Mouse (Mus musculus) stomach, embryonic 15.5 days (tissue): Measurements from ENCODE around the gene Dynlt1f. TPM values are rescaled to one million over a fixed set of nuclear protein-coding genes. Genes with fewer than 3 reads are reported as not detected.
"Not testable (repeated sequence)": the region's sequence is repeated elsewhere in the genome, so short reads cannot be mapped to it uniquely, and the experiment has no call there.

ENCODE experiments used
- ATAC-seq: fragments of 200-750 bp; cut with Nextera tagmentation; 2 replicates; pipeline ENCODE4 v1.8.0; 2017; ENCODE audit warnings: low read depth, moderate number of reproducible peaks, moderate TSS enrichment; ENCODE audit not compliant: insufficient read depth, low FRiP score
- H3K27ac ChIP-seq: fragments of 300-500 bp; sonication (generic); 2 replicates; pipeline ENCODE4 v1.5.1; 2015; ENCODE audit warnings: mild to moderate bottlenecking, inconsistent platforms
- H3K27me3 ChIP-seq: fragments of 300-500 bp; sonication (generic); replicated peaks from 2 replicates; pipeline ENCODE4 v1.6.1; 2015; ENCODE audit warnings: inconsistent platforms
- H3K36me3 ChIP-seq: fragments of 300-500 bp; sonication (generic); 2 replicates; pipeline ENCODE4 v1.6.1; 2015; ENCODE audit warnings: inconsistent platforms
- H3K4me1 ChIP-seq: fragments of 300-500 bp; sonication (generic); 2 replicates; pipeline ENCODE4 v1.6.1; 2015; ENCODE audit warnings: inconsistent platforms
- H3K4me2 ChIP-seq: fragments of 300-500 bp; sonication (generic); 2 replicates; pipeline ENCODE4 v1.6.1; 2015; ENCODE audit warnings: mild to moderate bottlenecking, inconsistent platforms
- H3K4me3 ChIP-seq: fragments of 300-500 bp; sonication (generic); replicated peaks from 2 replicates; pipeline ENCODE4 v1.5.1; 2015; ENCODE audit warnings: inconsistent platforms
- H3K9ac ChIP-seq: fragments of 300-500 bp; sonication (generic); 2 replicates; pipeline ENCODE4 v1.6.1; 2015; ENCODE audit warnings: inconsistent platforms
- H3K9me3 ChIP-seq: fragments of 300-500 bp; sonication (generic); 2 replicates; pipeline ENCODE4 v1.6.1; 2016; ENCODE audit warnings: inconsistent platforms
- WGBS: fragments of 180-500 bp; shearing (Covaris S2); methylation state at CpG from one replicate; pipeline ENCODE4 v1.1.7; 2015; 5-methylcytosine and 5-hydroxymethylcytosine counted together
- polyA plus RNA-seq: library from polyadenylated mRNA; unstranded; fragments of >200 nt; fragmentation: Nextera tagmentation; extraction: Ambion mirVana; gene quantifications from 2 replicates; pipeline ENCODE4 v1.2.1, GENCODE M21; 2015

Dynlt1f gene
- polyA plus RNA-seq, 1 experiment from 2014 or later = 226 TPM

DNA sequence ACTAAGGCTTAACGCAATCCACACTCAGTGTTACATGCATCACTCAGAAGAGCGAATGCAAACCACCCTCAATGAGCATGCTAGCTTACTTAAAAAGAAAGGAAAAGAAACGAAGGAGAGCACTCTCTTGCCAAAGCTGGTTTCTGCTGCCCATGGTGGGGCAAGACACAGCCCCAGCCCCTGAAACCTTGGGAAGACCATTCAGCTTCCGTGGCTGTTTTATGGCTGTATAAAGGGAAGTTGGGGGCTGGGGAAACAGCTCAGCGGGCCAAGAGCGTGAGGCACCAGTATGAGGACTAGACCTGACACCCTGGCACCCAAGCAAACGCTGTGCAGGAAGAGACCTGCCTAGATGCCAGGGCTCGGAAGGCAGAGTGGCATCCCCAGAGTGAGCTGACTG, 17.3 kb downstream of the Dynlt1f start:
- H3K9ac ChIP-seq, H3K4me1 ChIP-seq, H3K4me3 ChIP-seq, H3K36me3 ChIP-seq, H3K9me3 ChIP-seq, H3K27ac ChIP-seq, H3K4me2 ChIP-seq, ATAC-seq, H3K27me3 ChIP-seq: not testable (repeated sequence)
- 88% methylated on average over 8 of the region's 8 CpGs for WGBS

DNA sequence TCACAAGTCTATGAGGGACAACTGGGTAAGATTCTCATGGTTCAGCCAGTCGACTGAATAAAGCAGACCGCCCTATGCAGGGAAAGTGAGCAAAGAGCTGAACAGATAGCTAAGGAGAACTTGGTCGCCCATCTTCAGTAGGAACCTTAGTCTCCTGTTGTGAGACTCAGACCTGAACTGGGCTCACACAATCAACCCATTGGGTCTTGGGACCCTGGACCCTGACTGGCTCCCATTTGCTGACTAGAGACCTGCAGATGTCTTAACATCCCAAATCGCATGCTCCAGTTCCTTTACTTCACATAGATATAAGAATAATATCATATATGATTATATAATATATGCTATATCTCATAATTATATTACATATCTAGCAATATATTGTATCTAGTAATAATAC, 18.3 kb downstream of the Dynlt1f start:
- not testable (repeated sequence) for ATAC-seq, H3K4me1 ChIP-seq, H3K27ac ChIP-seq, H3K4me3 ChIP-seq, H3K27me3 ChIP-seq, H3K9me3 ChIP-seq, H3K4me2 ChIP-seq, H3K9ac ChIP-seq, H3K36me3 ChIP-seq
- WGBS = 94% methylated on average over 4 of the region's 4 CpGs

DNA sequence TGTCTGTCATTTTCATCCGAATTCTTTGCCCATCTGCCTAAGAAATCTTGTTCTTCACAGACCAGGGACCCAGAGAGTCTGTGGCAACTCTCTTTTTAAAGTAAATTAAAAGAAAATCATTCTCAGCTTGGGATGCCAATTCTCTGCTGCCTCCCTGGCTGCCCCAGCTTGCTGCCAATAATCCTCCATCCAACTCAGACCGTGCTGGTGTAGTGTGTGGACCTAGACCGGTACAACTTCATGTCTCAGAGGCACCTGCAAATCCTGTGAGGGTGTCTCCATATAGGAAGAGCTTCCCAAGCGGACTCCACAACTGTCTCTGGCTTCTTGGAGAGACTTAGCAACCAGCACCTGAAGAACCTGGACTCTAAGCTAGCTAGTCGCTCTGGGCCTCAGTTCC, 18.8 kb downstream of the Dynlt1f start:
- Histone ChIP-seq H3K27me3 (no peaks in the 10 kb centered on the region), H3K4me2 (no peak overlapping the region), H3K4me3 (no peak overlapping the region), H3K36me3 (no peaks in the 10 kb centered on the region), H3K4me1 (no peaks in the 10 kb centered on the region), H3K27ac (no peak overlapping the region), H3K9ac (no peak overlapping the region), H3K9me3 (no peaks in the 10 kb centered on the region)
- 76% methylated on average over 5 of the region's 5 CpGs for WGBS
- no peak for ATAC-seq

DNA sequence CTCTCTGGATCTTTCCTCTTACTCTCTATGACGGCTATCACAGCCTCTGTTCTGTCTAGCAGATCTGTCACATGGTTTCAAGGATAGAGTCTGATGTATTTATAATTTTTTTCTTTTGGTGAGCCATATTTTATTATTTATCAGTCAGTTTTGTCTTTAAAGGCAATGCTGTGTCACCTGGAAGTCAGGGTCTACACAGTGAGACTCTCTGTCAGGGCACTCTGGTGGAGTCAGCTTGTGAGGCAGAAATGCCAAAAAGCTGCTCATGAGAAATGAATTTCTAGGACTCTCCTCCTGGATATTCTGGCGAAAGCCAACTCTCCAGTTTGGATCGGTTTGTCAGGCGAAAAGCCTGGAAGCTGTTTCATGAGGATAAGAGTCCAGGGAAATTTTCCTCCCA, 19.9 kb downstream of the Dynlt1f start:
- H3K9ac ChIP-seq, H3K27ac ChIP-seq, H3K36me3 ChIP-seq, H3K27me3 ChIP-seq, H3K4me1 ChIP-seq, ATAC-seq, H3K4me2 ChIP-seq, H3K4me3 ChIP-seq, H3K9me3 ChIP-seq: not testable (repeated sequence)
- WGBS = 83% methylated on average over 1 of the region's 4 CpGs

DNA sequence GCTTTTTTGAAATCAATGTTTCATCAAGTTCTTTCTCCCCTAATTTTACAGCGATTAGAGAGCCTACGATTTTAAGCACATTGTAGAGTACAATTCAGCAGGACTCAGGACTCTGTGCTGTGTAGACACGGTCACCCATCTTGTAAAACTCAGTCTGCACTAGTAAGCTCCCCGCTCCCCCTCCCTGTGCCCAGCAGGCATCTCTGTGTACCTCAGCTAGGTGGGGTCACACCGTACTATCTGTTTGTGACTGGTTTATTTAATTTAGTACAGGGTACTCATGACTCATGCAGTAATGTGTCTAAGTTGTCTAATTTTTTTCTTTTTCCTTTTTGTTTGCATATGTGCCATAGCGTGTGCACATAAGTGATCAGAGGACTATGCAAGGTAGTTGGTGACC, 22.9 kb downstream of the Dynlt1f start:
- H3K4me3 ChIP-seq, ATAC-seq, H3K27ac ChIP-seq, H3K4me1 ChIP-seq, H3K4me2 ChIP-seq, H3K27me3 ChIP-seq, H3K9me3 ChIP-seq, H3K9ac ChIP-seq, H3K36me3 ChIP-seq: not testable (repeated sequence)
- 82% methylated on average over 6 of the region's 6 CpGs for WGBS

DNA sequence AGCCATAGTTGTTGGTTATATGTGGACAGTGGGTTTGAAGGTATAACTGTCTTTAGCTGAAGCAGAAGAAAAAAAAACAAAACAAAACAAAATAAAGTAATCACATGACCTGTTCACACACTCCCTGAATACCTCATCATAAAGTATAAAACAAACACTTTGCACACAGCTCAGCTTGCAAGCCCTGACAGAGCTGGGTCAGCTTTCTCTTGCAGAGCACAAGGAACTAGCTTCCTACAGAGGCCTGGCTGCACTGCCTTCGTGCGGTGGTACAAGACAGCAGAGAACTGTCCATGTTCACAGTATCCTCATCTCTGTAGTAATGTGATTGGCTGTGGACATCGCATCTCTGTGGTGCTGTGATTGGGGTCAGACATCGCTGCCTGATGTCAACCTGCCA, 25.3 kb downstream of the Dynlt1f start:
- H3K27me3 ChIP-seq, H3K4me1 ChIP-seq, H3K4me3 ChIP-seq, H3K27ac ChIP-seq, H3K9me3 ChIP-seq, H3K4me2 ChIP-seq, H3K9ac ChIP-seq, H3K36me3 ChIP-seq, ATAC-seq: not testable (repeated sequence)
- 79% methylated on average over 4 of the region's 4 CpGs for WGBS

DNA sequence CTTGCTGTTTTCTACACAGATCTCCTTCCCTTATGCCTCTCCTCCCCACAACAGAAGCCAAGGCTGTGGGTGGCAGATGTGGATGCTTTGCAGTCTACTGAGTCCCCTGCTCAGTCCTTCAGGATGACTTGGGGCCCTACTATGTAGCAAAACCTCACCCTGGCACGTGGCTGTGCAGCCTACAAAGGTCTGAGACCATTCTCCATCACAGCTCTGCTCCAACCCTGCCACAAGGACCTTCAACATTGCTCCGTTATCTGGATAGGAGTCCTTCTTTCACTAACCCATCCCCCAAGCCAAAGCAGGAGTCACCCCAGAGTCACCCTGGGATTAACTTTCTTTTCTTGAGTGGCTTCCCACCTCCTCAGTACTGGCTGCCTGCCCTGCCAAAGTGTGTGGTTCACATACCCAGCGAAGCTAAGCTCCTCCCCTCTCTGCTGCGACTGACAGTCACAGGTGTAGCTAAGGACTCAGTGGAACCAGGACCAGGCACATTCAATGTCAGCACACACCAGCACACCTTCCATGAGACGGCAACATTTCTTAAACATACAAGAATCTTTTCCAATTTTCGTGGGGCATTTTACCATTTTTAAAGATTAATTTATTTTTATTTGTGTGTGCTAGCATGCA, 30.7 kb downstream of the Dynlt1f start:
- WGBS = 46% methylated on average over 1 of the region's 6 CpGs
- not testable (repeated sequence) for H3K27ac ChIP-seq, H3K4me1 ChIP-seq, ATAC-seq, H3K9ac ChIP-seq, H3K9me3 ChIP-seq, H3K4me3 ChIP-seq, H3K27me3 ChIP-seq, H3K36me3 ChIP-seq, H3K4me2 ChIP-seq

DNA sequence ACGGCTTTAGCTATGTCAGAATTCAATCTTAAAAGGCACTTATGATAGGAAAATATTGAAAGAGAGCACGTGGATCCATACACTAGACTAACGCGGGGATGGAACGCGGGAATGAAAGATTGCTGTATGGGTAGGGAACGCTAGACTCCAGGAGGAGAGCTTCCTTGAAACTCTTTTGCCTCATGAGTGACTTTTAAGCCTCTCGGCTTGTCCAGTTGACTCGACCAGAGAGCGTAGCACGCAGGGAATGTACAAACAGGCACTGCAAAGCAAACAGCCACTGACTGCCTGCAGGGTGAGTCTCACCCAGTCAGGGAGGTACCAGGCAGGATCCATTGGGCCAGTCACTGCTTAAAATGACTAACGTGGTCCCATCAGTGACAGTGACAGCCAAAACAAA, 33.7 kb downstream of the Dynlt1f start:
- H3K27ac ChIP-seq = not testable (repeated sequence)
- 80% methylated on average over 11 of the region's 12 CpGs for WGBS

DNA sequence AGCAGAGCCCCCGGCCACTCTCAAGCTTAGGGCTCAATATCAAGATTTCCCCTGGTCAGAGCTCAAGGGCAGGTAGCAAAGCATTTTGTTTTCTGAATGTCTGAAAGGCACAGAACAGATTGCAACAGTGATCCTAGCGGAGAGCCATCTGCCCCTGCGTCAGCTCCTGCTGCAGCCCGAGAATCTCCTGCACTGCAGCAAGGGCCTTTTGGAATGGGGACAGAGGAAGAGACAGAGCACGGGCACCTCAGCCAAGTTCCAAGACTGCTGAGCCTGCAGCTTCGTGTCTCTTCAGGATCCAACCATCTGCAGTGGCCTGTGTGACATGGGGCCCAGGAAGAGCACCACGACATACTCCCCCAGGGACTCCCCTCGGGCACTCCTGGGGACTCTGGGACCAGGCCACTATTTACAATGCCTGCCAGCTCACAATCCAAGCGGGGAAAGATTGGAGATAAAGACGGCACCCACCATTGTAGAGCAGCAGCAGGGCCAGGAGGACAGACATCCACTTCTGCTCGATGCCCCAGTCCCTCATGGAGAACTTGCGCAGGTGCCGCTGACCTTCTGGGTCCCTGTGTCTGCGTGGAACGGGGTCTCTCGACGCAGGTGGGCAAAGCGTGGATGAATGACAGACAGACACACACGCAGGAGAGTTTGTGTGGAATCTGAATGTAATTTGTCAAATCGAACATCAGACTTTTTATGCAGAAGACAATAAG, 34.8 kb downstream of the Dynlt1f start:
- H3K27me3 ChIP-seq, H3K4me2 ChIP-seq, H3K9me3 ChIP-seq, ATAC-seq, H3K27ac ChIP-seq, H3K4me3 ChIP-seq, H3K4me1 ChIP-seq, H3K9ac ChIP-seq, H3K36me3 ChIP-seq: not testable (repeated sequence)
- 74% methylated on average over 18 of the region's 20 CpGs for WGBS

More for the DNA sequence above, 33.7 kb downstream of the Dynlt1f start:
- H3K4me3 ChIP-seq, H3K36me3 ChIP-seq, H3K4me2 ChIP-seq, H3K9me3 ChIP-seq, H3K27me3 ChIP-seq, H3K9ac ChIP-seq, ATAC-seq, H3K4me1 ChIP-seq: not testable (repeated sequence)

DNA sequence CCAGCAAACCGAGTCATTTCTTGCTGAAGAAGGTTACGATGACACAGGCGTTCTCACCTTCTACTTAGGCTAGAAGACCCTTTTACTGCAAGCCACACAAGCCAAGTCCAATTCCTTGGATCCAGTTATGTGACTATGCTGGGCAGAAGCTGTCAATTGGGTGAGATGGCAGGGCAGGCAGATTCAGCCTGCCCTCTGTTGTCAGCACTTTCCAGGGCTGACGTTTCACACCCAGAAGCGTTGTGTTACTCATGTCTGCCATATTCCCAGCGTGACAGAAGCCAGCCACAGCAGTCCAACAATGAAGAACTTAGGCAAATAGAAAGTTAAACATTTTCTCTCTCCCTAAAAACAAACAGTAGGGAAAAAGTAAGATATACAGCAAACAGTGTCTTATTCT, 35.7 kb downstream of the Dynlt1f start:
- H3K27me3 ChIP-seq, H3K9ac ChIP-seq, H3K4me2 ChIP-seq, H3K4me3 ChIP-seq, H3K9me3 ChIP-seq, H3K27ac ChIP-seq, H3K4me1 ChIP-seq, ATAC-seq, H3K36me3 ChIP-seq: not testable (repeated sequence)
- WGBS = 67% methylated on average over 6 of the region's 6 CpGs

DNA sequence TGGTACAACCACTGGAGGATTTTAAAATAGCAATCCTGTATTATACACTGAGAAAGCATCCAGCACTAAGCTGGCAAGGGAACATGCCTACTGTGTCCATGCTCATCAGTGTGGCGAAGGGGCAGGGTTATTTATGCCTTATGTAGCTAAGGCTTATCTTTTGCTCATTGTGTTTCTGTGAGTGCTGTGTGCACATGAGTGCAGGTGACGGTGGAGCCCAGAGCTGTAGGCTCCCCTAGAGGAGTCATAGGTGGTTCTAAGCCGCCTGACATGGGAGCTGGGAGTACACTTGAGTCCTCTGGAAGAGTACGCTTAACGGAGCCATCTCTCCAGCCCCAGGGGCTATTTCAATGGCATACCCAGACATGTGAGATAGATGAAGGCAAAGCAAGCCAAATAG, 36.4 kb downstream of the Dynlt1f start:
- H3K27ac ChIP-seq, H3K36me3 ChIP-seq, H3K9me3 ChIP-seq, H3K4me2 ChIP-seq, H3K4me1 ChIP-seq, H3K4me3 ChIP-seq, H3K9ac ChIP-seq, ATAC-seq, H3K27me3 ChIP-seq: not testable (repeated sequence)
- 92% methylated on average over 5 of the region's 5 CpGs for WGBS

DNA sequence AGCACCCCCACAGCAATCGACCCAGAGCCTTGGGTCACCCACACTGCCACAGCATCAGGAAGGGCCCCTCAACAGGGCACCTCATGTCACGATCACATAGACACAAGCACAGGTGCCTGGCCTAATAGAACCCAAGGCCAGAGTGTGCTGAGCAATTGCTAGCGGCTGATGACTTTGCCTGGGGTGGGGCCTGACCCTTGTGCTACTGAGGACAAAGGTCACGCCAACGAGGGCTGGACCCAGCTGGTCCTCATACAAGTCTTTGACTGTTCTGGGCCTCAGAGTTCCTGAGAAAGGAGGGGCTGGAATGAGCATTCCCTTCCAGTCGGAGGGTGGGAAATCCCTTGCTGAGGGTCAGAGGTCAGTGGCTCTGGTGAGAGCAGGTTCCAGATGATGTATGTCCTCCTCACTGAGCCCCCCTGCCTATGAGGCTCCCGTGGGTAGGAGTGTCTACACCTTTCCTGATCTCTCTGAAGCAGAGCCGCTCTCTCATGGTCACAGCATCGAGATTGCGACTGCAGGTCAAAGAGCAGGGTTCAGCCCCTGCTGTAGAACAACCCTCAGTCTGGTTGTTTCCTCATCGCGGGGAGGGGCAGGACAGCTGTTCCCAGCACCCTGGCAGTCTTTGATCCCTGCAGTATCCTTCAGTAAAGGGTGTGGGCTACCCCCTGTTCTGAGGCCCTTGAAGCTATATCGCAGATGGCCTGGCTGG, 37.9 kb downstream of the Dynlt1f start:
- not testable (repeated sequence) for H3K9ac ChIP-seq, H3K4me2 ChIP-seq, H3K27me3 ChIP-seq, H3K4me1 ChIP-seq, H3K9me3 ChIP-seq, H3K4me3 ChIP-seq, H3K36me3 ChIP-seq, H3K27ac ChIP-seq
- ATAC-seq = peak; percentile 53
- 50% methylated on average over 8 of the region's 13 CpGs for WGBS
